Mouse (Mus musculus): ENCODE results near the gene Map4k4.

- TF ChIP-seq CTCF (IDR thresholded peaks at IDR 0.05; ENCODE audit: borderline replicate concordance, insufficient read depth, low read depth, low read length) (no peak), POLR2A (IDR thresholded peaks at IDR 0.05; ENCODE audit: borderline replicate concordance, insufficient read depth, low read length) (no peak)
Measured at GRCm38 (mm10) chr1:39869721-39870201, 31.0 kb upstream of the Map4k4 start.
